Mouse (Mus musculus) stomach, embryonic 15.5 days (tissue): ENCODE measurements around the gene Coro2a. TPM values are rescaled to one million over a fixed set of nuclear protein-coding genes. Genes with fewer than 3 reads are reported as not detected.
"Not testable (repeated sequence)": the region's sequence is repeated elsewhere in the genome, so short reads cannot be mapped to it uniquely, and the experiment has no call there.

Experiments
- ATAC-seq: fragments of 200-750 bp; cut with Nextera tagmentation; 2 replicates; pipeline ENCODE4 v1.8.0; 2017; ENCODE audit warnings: low read depth, moderate number of reproducible peaks, moderate TSS enrichment; ENCODE audit not compliant: insufficient read depth, low FRiP score
- H3K27ac ChIP-seq: fragments of 300-500 bp; sonication (generic); 2 replicates; pipeline ENCODE4 v1.5.1; 2015; ENCODE audit warnings: mild to moderate bottlenecking, inconsistent platforms
- H3K27me3 ChIP-seq: fragments of 300-500 bp; sonication (generic); replicated peaks from 2 replicates; pipeline ENCODE4 v1.6.1; 2015; ENCODE audit warnings: inconsistent platforms
- H3K36me3 ChIP-seq: fragments of 300-500 bp; sonication (generic); 2 replicates; pipeline ENCODE4 v1.6.1; 2015; ENCODE audit warnings: inconsistent platforms
- H3K4me1 ChIP-seq: fragments of 300-500 bp; sonication (generic); 2 replicates; pipeline ENCODE4 v1.6.1; 2015; ENCODE audit warnings: inconsistent platforms
- H3K4me2 ChIP-seq: fragments of 300-500 bp; sonication (generic); 2 replicates; pipeline ENCODE4 v1.6.1; 2015; ENCODE audit warnings: mild to moderate bottlenecking, inconsistent platforms
- H3K4me3 ChIP-seq: fragments of 300-500 bp; sonication (generic); replicated peaks from 2 replicates; pipeline ENCODE4 v1.5.1; 2015; ENCODE audit warnings: inconsistent platforms
- H3K9ac ChIP-seq: fragments of 300-500 bp; sonication (generic); 2 replicates; pipeline ENCODE4 v1.6.1; 2015; ENCODE audit warnings: inconsistent platforms
- H3K9me3 ChIP-seq: fragments of 300-500 bp; sonication (generic); 2 replicates; pipeline ENCODE4 v1.6.1; 2016; ENCODE audit warnings: inconsistent platforms
- WGBS: fragments of 180-500 bp; shearing (Covaris S2); methylation state at CpG from one replicate; pipeline ENCODE4 v1.1.7; 2015; 5-methylcytosine and 5-hydroxymethylcytosine counted together
- polyA plus RNA-seq: library from polyadenylated mRNA; unstranded; fragments of >200 nt; fragmentation: Nextera tagmentation; extraction: Ambion mirVana; gene quantifications from 2 replicates; pipeline ENCODE4 v1.2.1, GENCODE M21; 2015

The Coro2a gene
- polyA plus RNA-seq, 1 experiment from 2014 or later = 20.4 TPM

GRCm38 (mm10) chr4:46611181-46611580 lies 9.2 kb upstream of the Coro2a start:
- Histone ChIP-seq H3K4me3 (no peak overlapping the region), H3K27ac (no peak overlapping the region), H3K9me3 (no peaks in the 10 kb centered on the region), H3K4me1 (no peaks in the 10 kb centered on the region), H3K9ac (no peak overlapping the region), H3K4me2 (no peak overlapping the region), H3K27me3 (no peaks in the 10 kb centered on the region), H3K36me3 (no peaks in the 10 kb centered on the region)
- ATAC-seq = no peak
- WGBS = 2% methylated on average over 4 of the region's 4 CpGs

- no peaks in the 10 kb centered on the region for H3K9me3 ChIP-seq
- no peak for ATAC-seq
- no peak overlapping the region for H3K4me3 ChIP-seq
- WGBS = 59% methylated on average over 3 of the region's 3 CpGs
- no peaks in the 10 kb centered on the region for H3K36me3 ChIP-seq
- H3K27me3 ChIP-seq = no peaks in the 10 kb centered on the region; the same call in 1 of the 2 replicates
- H3K27ac ChIP-seq = no peak overlapping the region
- no peak overlapping the region for H3K9ac ChIP-seq
- no peaks in the 10 kb centered on the region for H3K4me1 ChIP-seq
- no peak overlapping the region for H3K4me2 ChIP-seq
Measured at GRCm38 (mm10) chr4:46607601-46608000, 5.6 kb upstream of the Coro2a start.

GRCm38 (mm10) chr4:46605451-46605850 lies 3.4 kb upstream of the Coro2a start:
- Histone ChIP-seq H3K4me2 (no peak overlapping the region), H3K27me3 (peaks cover 12% of the 10 kb centered on the region), H3K9ac (no peak overlapping the region), H3K9me3 (no peaks in the 10 kb centered on the region), H3K4me3 (no peak overlapping the region), H3K27ac (no peak overlapping the region), H3K36me3 (no peaks in the 10 kb centered on the region), H3K4me1 (peaks cover 8% of the 10 kb centered on the region)
- no peak for ATAC-seq
- 61% methylated on average over 11 of the region's 11 CpGs for WGBS

- Histone ChIP-seq H3K36me3 (no peaks in the 10 kb centered on the region), H3K27ac (no peak overlapping the region), H3K9ac (no peak overlapping the region), H3K4me3 (no peak overlapping the region), H3K4me1 (peaks cover 8% of the 10 kb centered on the region), H3K9me3 (no peaks in the 10 kb centered on the region), H3K4me2 (no peak overlapping the region), H3K27me3 (peaks cover 15% of the 10 kb centered on the region)
- 53% methylated on average over 7 of the region's 7 CpGs for WGBS
- ATAC-seq = no peak
Measured at GRCm38 (mm10) chr4:46602704-46603103, 702 bp upstream of the Coro2a start.

GRCm38 (mm10) chr4:46601258-46601843 lies 651 bp downstream of the Coro2a start:
- Histone ChIP-seq H3K4me3 (peak overlapping the region; percentile 62), H3K27ac (peak overlapping the region; percentile 59), H3K9ac (peak overlapping the region; percentile 56), H3K4me1 (peaks cover 8% of the 10 kb centered on the region), H3K27me3 (peaks cover 15% of the 10 kb centered on the region), H3K4me2 (peak overlapping the region; percentile 98), H3K36me3 (no peaks in the 10 kb centered on the region), H3K9me3 (no peaks in the 10 kb centered on the region)
- peak; percentile 27; the same call in 1 of the 2 replicates for ATAC-seq
- under 1% methylated on average over 36 of the region's 52 CpGs for WGBS

GRCm38 (mm10) chr4:46600473-46601257 lies 1.3 kb downstream of the Coro2a start:
- Histone ChIP-seq H3K9me3 (no peaks in the 10 kb centered on the region), H3K4me1 (peaks cover 13% of the 10 kb centered on the region), H3K4me2 (peak overlapping the region; percentile 98), H3K27me3 (peaks cover 15% of the 10 kb centered on the region), H3K36me3 (no peaks in the 10 kb centered on the region), H3K9ac (peak overlapping the region; percentile 56; the same call in 1 of the 2 replicates), H3K4me3 (peak overlapping the region; percentile 62), H3K27ac (peak overlapping the region; percentile 59)
- WGBS = 35% methylated on average over 20 of the region's 20 CpGs
- ATAC-seq = no peak

GRCm38 (mm10) chr4:46599609-46600008 lies 2.4 kb downstream of the Coro2a start:
- not testable (repeated sequence) for H3K9me3 ChIP-seq, H3K27ac ChIP-seq, H3K36me3 ChIP-seq, H3K4me3 ChIP-seq, ATAC-seq, H3K9ac ChIP-seq, H3K4me2 ChIP-seq
- Histone ChIP-seq H3K4me1 (peaks cover 14% of the 10 kb centered on the region), H3K27me3 (peaks cover 15% of the 10 kb centered on the region)
- 77% methylated on average over 11 of the region's 12 CpGs for WGBS

- Histone ChIP-seq H3K9me3 (no peaks in the 10 kb centered on the region), H3K4me3 (no peak overlapping the region), H3K27ac (peak overlapping the region; percentile 35; the same call in 1 of the 2 replicates), H3K27me3 (peaks cover 15% of the 10 kb centered on the region), H3K9ac (no peak overlapping the region), H3K4me1 (peaks cover 14% of the 10 kb centered on the region), H3K36me3 (no peaks in the 10 kb centered on the region), H3K4me2 (0 out of 2 replicates have a peak overlapping the region, but pooled peaks have one; percentile 16)
- no peak for ATAC-seq
- WGBS = 61% methylated on average over 6 of the region's 6 CpGs
Measured at GRCm38 (mm10) chr4:46598981-46599380, 3.0 kb downstream of the Coro2a start.

GRCm38 (mm10) chr4:46598111-46598510 lies 3.9 kb downstream of the Coro2a start:
- WGBS = 39% methylated on average over 10 of the region's 10 CpGs
- Histone ChIP-seq H3K4me1 (peaks cover 14% of the 10 kb centered on the region), H3K36me3 (no peaks in the 10 kb centered on the region), H3K27me3 (peaks cover 15% of the 10 kb centered on the region), H3K4me2 (peak overlapping the region; percentile 20), H3K9ac (no peak overlapping the region), H3K9me3 (no peaks in the 10 kb centered on the region), H3K4me3 (no peak overlapping the region; the same call in 1 of the 2 replicates), H3K27ac (peak overlapping the region; percentile 80)
- no peak for ATAC-seq

GRCm38 (mm10) chr4:46597286-46597961 lies 4.6 kb downstream of the Coro2a start:
- WGBS = 57% methylated on average over 11 of the region's 11 CpGs
- Histone ChIP-seq H3K9me3 (no peaks in the 10 kb centered on the region), H3K9ac (no peak overlapping the region), H3K4me3 (peak overlapping the region; percentile 8; the same call in 1 of the 2 replicates), H3K27me3 (peaks cover 15% of the 10 kb centered on the region), H3K27ac (peak overlapping the region; percentile 80), H3K4me1 (peaks cover 14% of the 10 kb centered on the region), H3K4me2 (peak overlapping the region; percentile 20), H3K36me3 (no peaks in the 10 kb centered on the region)
- ATAC-seq = peak; percentile 84

GRCm38 (mm10) chr4:46596398-46596797 lies 5.6 kb downstream of the Coro2a start:
- Histone ChIP-seq H3K27me3 (peaks cover 13% of the 10 kb centered on the region), H3K36me3 (no peaks in the 10 kb centered on the region), H3K4me3 (no peak overlapping the region), H3K9ac (no peak overlapping the region), H3K4me2 (no peak overlapping the region), H3K27ac (no peak overlapping the region), H3K4me1 (peaks cover 12% of the 10 kb centered on the region), H3K9me3 (no peaks in the 10 kb centered on the region)
- 66% methylated on average over 6 of the region's 6 CpGs for WGBS
- ATAC-seq = no peak

- no peaks in the 10 kb centered on the region for H3K27me3 ChIP-seq
- H3K9ac ChIP-seq = no peak overlapping the region
- H3K36me3 ChIP-seq = no peaks in the 10 kb centered on the region
- no peak overlapping the region for H3K4me2 ChIP-seq
- H3K9me3 ChIP-seq = no peaks in the 10 kb centered on the region
- no peak overlapping the region for H3K27ac ChIP-seq
- H3K4me1 ChIP-seq = peaks cover 6% of the 10 kb centered on the region; the same call in 1 of the 2 replicates
- 73% methylated on average over 5 of the region's 5 CpGs for WGBS
- no peak overlapping the region for H3K4me3 ChIP-seq
- ATAC-seq = no peak
Measured at GRCm38 (mm10) chr4:46594131-46594530, 7.9 kb downstream of the Coro2a start.
